Mouse (Mus musculus): Measurements from ENCODE around the gene Pdzk1. TPM values are rescaled to one million over a fixed set of nuclear protein-coding genes. Genes with fewer than 3 reads are reported as not detected.

Gene Pdzk1
- polyA plus RNA-seq, 1 experiment from 2014 or later: 63.3 TPM

DNA sequence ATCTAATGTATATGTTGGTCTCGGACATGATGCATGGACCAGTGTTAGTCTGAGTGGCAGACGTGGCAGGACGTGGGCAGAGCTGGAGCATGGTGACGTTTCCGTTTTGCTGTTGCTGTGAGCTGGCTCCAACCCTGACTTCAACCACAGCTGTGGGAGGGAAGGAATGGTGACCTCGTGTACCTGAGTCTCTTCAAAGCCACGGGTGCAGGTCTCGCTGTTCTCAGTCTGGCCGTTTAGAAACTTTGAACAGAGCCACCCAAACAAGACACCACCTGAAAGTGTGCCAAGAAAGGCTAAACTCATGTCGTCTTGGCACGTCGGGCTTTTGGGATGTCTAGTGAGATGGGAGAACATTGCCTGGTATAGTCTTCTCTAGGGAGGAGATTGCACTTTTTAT is 17.9 kb downstream of the Pdzk1 start:
- no peaks in the 10 kb centered on the region for H3K36me3 ChIP-seq (ENCODE audit: control insufficient read depth, insufficient read depth, low read length)
- no peak overlapping the region for H3K4me2 ChIP-seq (replicated peaks; ENCODE audit: low read depth, low read length)
- no peak overlapping the region for H3K27ac ChIP-seq (ENCODE audit: low read depth, low read length)
- no peak overlapping the region for H3K4me3 ChIP-seq (ENCODE audit: low read length)
- 88% methylated on average over 12 of the region's 12 CpGs for WGBS
- ATAC-seq (ENCODE audit: low FRiP score, low TSS enrichment): no peak
- H3K4me1 ChIP-seq (ENCODE audit: control insufficient read depth, insufficient read depth, low read length): peaks cover 4% of the 10 kb centered on the region
- H3K9ac ChIP-seq (ENCODE audit: low read depth, low read length): no peak overlapping the region
- H3K27me3 ChIP-seq (ENCODE audit: control insufficient read depth, insufficient read depth, low read length): no peaks in the 10 kb centered on the region
- H3K9me3 ChIP-seq (ENCODE audit: control insufficient read depth, low read length): no peaks in the 10 kb centered on the region

GRCm38 (mm10) chr3:96847661-96848060 is 18.6 kb downstream of the Pdzk1 start:
- no peak overlapping the region for H3K4me3 ChIP-seq (ENCODE audit: low read length)
- no peak overlapping the region for H3K9ac ChIP-seq (ENCODE audit: low read depth, low read length)
- no peaks in the 10 kb centered on the region for H3K36me3 ChIP-seq (ENCODE audit: control insufficient read depth, insufficient read depth, low read length)
- ATAC-seq (ENCODE audit: low FRiP score, low TSS enrichment): no peak
- H3K4me1 ChIP-seq (ENCODE audit: control insufficient read depth, insufficient read depth, low read length): peaks cover 4% of the 10 kb centered on the region
- H3K4me2 ChIP-seq (replicated peaks; ENCODE audit: low read depth, low read length): no peak overlapping the region
- no peaks in the 10 kb centered on the region for H3K9me3 ChIP-seq (ENCODE audit: control insufficient read depth, low read length)
- no peak overlapping the region for H3K27ac ChIP-seq (ENCODE audit: low read depth, low read length)
- H3K27me3 ChIP-seq (ENCODE audit: control insufficient read depth, insufficient read depth, low read length): no peaks in the 10 kb centered on the region
- WGBS: 12% methylated on average over 6 of the region's 6 CpGs

DNA sequence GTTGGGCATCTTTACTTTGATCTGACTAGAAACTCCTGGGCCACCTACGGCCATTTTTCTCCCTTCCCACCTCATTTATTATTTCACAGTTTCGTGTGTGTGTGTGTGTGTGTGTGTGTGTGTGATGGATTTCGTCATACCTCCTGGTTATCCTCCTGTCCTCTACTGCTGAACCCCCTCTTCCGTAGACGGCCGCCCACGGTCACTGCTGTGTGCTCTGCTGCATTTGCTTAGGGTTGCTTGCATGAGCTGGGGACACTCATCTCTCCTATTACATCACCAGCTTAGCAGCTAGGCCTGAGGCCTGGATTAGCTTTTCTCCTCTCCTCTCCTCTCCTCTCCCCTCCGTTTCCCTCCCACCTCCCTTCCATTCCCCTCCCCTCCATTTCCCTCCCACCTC is 19.4 kb downstream of the Pdzk1 start:
- ATAC-seq (ENCODE audit: low FRiP score, low TSS enrichment): no peak
- H3K36me3 ChIP-seq (ENCODE audit: control insufficient read depth, insufficient read depth, low read length): no peaks in the 10 kb centered on the region
- H3K27ac ChIP-seq (ENCODE audit: low read depth, low read length): no peak overlapping the region
- no peaks in the 10 kb centered on the region for H3K27me3 ChIP-seq (ENCODE audit: control insufficient read depth, insufficient read depth, low read length)
- no peak overlapping the region for H3K4me3 ChIP-seq (ENCODE audit: low read length)
- H3K4me2 ChIP-seq (replicated peaks; ENCODE audit: low read depth, low read length): no peak overlapping the region
- 90% methylated on average over 7 of the region's 8 CpGs for WGBS
- H3K9ac ChIP-seq (ENCODE audit: low read depth, low read length): no peak overlapping the region
- H3K4me1 ChIP-seq (ENCODE audit: control insufficient read depth, insufficient read depth, low read length): peaks cover 4% of the 10 kb centered on the region
- no peaks in the 10 kb centered on the region for H3K9me3 ChIP-seq (ENCODE audit: control insufficient read depth, low read length)

DNA sequence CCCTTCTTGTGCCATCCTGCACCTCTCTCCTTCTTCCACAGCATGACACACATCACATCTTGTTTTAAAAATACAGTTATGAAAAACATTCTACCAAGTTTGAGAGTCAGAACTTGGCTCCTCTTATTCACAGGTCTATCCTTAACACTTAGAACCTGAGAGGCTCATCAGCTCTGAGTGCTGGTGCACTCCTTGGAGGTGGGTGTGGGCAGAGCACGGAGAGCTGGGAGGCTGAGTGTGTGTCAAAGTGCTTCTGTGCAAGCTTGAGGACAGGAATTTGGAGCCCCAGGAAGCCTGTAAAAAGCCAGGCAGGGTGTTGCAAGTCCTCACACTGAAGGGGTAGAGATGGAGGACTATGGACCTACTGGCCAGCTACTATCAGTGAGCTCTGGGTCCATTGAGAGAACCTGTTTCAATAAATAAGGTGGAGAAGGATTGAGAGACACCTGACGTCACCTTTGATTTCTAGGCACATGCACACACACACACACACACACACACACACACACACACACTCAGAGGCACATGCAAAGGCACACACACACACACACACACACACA is 20.2 kb downstream of the Pdzk1 start:
- H3K4me2 ChIP-seq (replicated peaks; ENCODE audit: low read depth, low read length): no peak overlapping the region
- WGBS: 78% methylated on average over 2 of the region's 2 CpGs
- no peak for ATAC-seq (ENCODE audit: low FRiP score, low TSS enrichment)

GRCm38 (mm10) chr3:96852561-96852960 is 23.5 kb downstream of the Pdzk1 start:
- no peaks in the 10 kb centered on the region for H3K36me3 ChIP-seq (ENCODE audit: control insufficient read depth, insufficient read depth, low read length)
- peaks cover 2% of the 10 kb centered on the region for H3K4me1 ChIP-seq (ENCODE audit: control insufficient read depth, insufficient read depth, low read length)
- H3K9ac ChIP-seq (ENCODE audit: low read depth, low read length): no peak overlapping the region
- H3K9me3 ChIP-seq (ENCODE audit: control insufficient read depth, low read length): no peaks in the 10 kb centered on the region
- ATAC-seq (ENCODE audit: low FRiP score, low TSS enrichment): no peak
- no peaks in the 10 kb centered on the region for H3K27me3 ChIP-seq (ENCODE audit: control insufficient read depth, insufficient read depth, low read length)
- no peak overlapping the region for H3K4me3 ChIP-seq (ENCODE audit: low read length)
- no peak overlapping the region for H3K27ac ChIP-seq (ENCODE audit: low read depth, low read length)
- no peak overlapping the region for H3K4me2 ChIP-seq (replicated peaks; ENCODE audit: low read depth, low read length)
- WGBS: 77% methylated on average over 6 of the region's 6 CpGs

More for the DNA sequence above, 20.2 kb downstream of the Pdzk1 start:
- no peaks in the 10 kb centered on the region for H3K27me3 ChIP-seq (ENCODE audit: control insufficient read depth, insufficient read depth, low read length)
- no peaks in the 10 kb centered on the region for H3K9me3 ChIP-seq (ENCODE audit: control insufficient read depth, low read length)
- no peaks in the 10 kb centered on the region for H3K36me3 ChIP-seq (ENCODE audit: control insufficient read depth, insufficient read depth, low read length)
- no peak overlapping the region for H3K4me3 ChIP-seq (ENCODE audit: low read length)
- H3K4me1 ChIP-seq (ENCODE audit: control insufficient read depth, insufficient read depth, low read length): peaks cover 4% of the 10 kb centered on the region
- no peak overlapping the region for H3K27ac ChIP-seq (ENCODE audit: low read depth, low read length)
- H3K9ac ChIP-seq (ENCODE audit: low read depth, low read length): no peak overlapping the region

GRCm38 (mm10) chr3:96854376-96854775 is 25.3 kb downstream of the Pdzk1 start:
- Histone ChIP-seq H3K4me3 (ENCODE audit: low read length) (no peak overlapping the region), H3K4me1 (ENCODE audit: control insufficient read depth, insufficient read depth, low read length) (no peaks in the 10 kb centered on the region), H3K9ac (ENCODE audit: low read depth, low read length) (no peak overlapping the region), H3K27me3 (ENCODE audit: control insufficient read depth, insufficient read depth, low read length) (no peaks in the 10 kb centered on the region), H3K36me3 (ENCODE audit: control insufficient read depth, insufficient read depth, low read length) (no peaks in the 10 kb centered on the region), H3K4me2 (replicated peaks; ENCODE audit: low read depth, low read length) (no peak overlapping the region), H3K27ac (ENCODE audit: low read depth, low read length) (no peak overlapping the region), H3K9me3 (ENCODE audit: control insufficient read depth, low read length) (no peaks in the 10 kb centered on the region)
- ATAC-seq (ENCODE audit: low FRiP score, low TSS enrichment): no peak
- WGBS: 88% methylated on average over 4 of the region's 4 CpGs

DNA sequence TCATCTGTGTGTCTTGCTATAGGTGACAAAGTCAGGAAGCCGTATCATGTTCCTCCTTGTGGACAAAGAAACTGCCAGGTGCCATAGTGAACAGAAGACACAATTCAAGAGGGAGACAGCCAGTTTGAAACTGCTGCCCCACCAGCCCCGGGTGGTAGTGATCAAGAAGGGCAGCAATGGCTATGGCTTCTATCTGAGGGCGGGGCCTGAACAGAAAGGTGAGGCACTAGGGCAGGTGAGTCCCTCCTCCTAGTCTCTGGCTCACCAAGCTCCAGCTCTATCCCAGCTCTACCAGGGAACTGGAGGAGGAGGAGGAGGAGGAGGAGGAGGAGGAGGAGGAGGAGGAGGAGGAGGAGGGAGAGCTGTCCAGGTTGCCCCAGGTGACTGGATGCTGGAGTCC is 26.7 kb downstream of the Pdzk1 start:
- 73% methylated on average over 3 of the region's 3 CpGs for WGBS
- Histone ChIP-seq H3K4me2 (replicated peaks; ENCODE audit: low read depth, low read length) (no peak overlapping the region), H3K27me3 (ENCODE audit: control insufficient read depth, insufficient read depth, low read length) (no peaks in the 10 kb centered on the region), H3K4me1 (ENCODE audit: control insufficient read depth, insufficient read depth, low read length) (no peaks in the 10 kb centered on the region), H3K36me3 (ENCODE audit: control insufficient read depth, insufficient read depth, low read length) (no peaks in the 10 kb centered on the region), H3K9me3 (ENCODE audit: control insufficient read depth, low read length) (no peaks in the 10 kb centered on the region), H3K27ac (ENCODE audit: low read depth, low read length) (no peak overlapping the region), H3K9ac (ENCODE audit: low read depth, low read length) (no peak overlapping the region), H3K4me3 (ENCODE audit: low read length) (no peak overlapping the region)
- no peak for ATAC-seq (ENCODE audit: low FRiP score, low TSS enrichment)

- Histone ChIP-seq H3K4me2 (replicated peaks; ENCODE audit: low read depth, low read length) (no peak overlapping the region), H3K27me3 (ENCODE audit: control insufficient read depth, insufficient read depth, low read length) (no peaks in the 10 kb centered on the region), H3K4me1 (ENCODE audit: control insufficient read depth, insufficient read depth, low read length) (no peaks in the 10 kb centered on the region), H3K9ac (ENCODE audit: low read depth, low read length) (no peak overlapping the region), H3K27ac (ENCODE audit: low read depth, low read length) (no peak overlapping the region), H3K9me3 (ENCODE audit: control insufficient read depth, low read length) (no peaks in the 10 kb centered on the region), H3K4me3 (ENCODE audit: low read length) (no peak overlapping the region), H3K36me3 (ENCODE audit: control insufficient read depth, insufficient read depth, low read length) (no peaks in the 10 kb centered on the region)
- no peak for ATAC-seq (ENCODE audit: low FRiP score, low TSS enrichment)
- 98% methylated on average over 5 of the region's 5 CpGs for WGBS
Observed at GRCm38 (mm10) chr3:96860498-96860897, 31.4 kb downstream of the Pdzk1 start.

DNA sequence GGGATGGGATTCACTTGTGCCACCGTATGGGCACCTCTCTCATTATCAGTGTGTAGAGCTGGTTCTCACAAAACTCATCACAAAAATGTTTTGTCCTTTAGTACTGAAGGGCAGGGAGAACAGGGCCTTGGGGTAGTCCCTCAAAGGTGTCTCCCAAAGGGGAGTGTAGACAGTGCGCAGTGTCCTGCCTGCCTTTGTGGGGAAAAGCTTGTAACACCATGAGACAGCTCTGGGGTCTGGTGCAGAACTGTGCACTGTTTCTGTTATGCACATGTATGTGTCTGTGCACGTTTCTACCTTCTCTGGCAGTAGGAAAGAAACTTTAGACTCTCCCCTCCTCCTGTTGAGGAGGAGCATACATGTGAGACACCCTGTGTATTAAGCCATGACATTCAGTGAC is 38.8 kb downstream of the Pdzk1 start:
- WGBS: 95% methylated on average over 3 of the region's 3 CpGs
- Histone ChIP-seq H3K4me2 (replicated peaks; ENCODE audit: low read depth, low read length) (no peak overlapping the region), H3K4me3 (ENCODE audit: low read length) (no peak overlapping the region), H3K4me1 (ENCODE audit: control insufficient read depth, insufficient read depth, low read length) (no peaks in the 10 kb centered on the region), H3K27me3 (ENCODE audit: control insufficient read depth, insufficient read depth, low read length) (no peaks in the 10 kb centered on the region), H3K27ac (ENCODE audit: low read depth, low read length) (no peak overlapping the region), H3K9ac (ENCODE audit: low read depth, low read length) (no peak overlapping the region), H3K36me3 (ENCODE audit: control insufficient read depth, insufficient read depth, low read length) (peaks cover 49% of the 10 kb centered on the region), H3K9me3 (ENCODE audit: control insufficient read depth, low read length) (no peaks in the 10 kb centered on the region)
- ATAC-seq (ENCODE audit: low FRiP score, low TSS enrichment): no peak

All from kidney, embryonic 14.5 days (tissue).